In the genomic region with DNA sequence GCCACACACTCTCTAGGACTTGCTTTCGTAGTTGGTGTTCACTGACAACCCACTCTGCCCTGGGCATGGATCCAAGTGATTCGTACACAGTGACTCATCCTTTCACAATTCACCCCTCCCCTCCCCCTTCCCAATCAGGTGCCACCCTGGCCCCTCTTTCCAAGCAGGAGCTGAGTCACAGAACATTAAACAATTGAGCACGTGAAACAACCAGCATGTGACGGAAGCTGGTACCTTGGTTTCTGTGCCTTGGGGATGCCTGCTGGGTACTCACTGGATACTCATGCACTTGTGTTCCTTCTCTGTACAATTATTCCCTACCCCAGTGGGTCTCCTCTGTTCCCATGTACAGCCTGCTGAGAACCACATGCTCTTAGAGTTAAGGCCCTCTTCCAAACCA, we compare ENCODE assay signal across 10 mouse cellular contexts. TPM values are rescaled to one million over a fixed set of nuclear protein-coding genes. Genes with fewer than 3 reads are reported as not detected.
A peak's percentile ranks its signal among the peaks of the same experiment; 100 is the strongest.
DNase-seq lines count a peak whose midpoint lies in the region; ATAC-seq and TF ChIP-seq lines count a peak whose summit lies in the region.
"Had no signal": no experiment of that assay in that cellular context is flagged by ENCODE, and none has a peak within 500 bp of the region (broad histone marks: within the 10 kb centered on the region; RNA-seq: fewer than 3 reads in every experiment).

No protein-coding gene starts in this region.

- no peak for ATAC-seq in midbrain, postnatal 0 days (ENCODE audit: low FRiP score)
- ATAC-seq in midbrain, embryonic 16.5 days, result no peak

- DNase-seq in adrenal gland, adult (ENCODE audit: inconsistent age in 2 of 2, low spot score in 1 of 2), result peak; percentile 54 to 84
- DNase-seq in adrenal gland, postnatal 4 days (ENCODE audit: low spot score in 2 of 2), result no peak
- peak; percentile 29 for DNase-seq in midbrain, postnatal 0 days (ENCODE audit: low spot score)
- peak; percentile 87 for DNase-seq in layer of hippocampus, adult 9-11 months
- peak; percentile 26 for DNase-seq in urinary bladder, adult 2 months (ENCODE audit: low spot score)
- no peak for DNase-seq in heart, adult 8-10 months (ENCODE audit: low spot score)
- no peak for DNase-seq in gastrocnemius, postnatal 36 days

- TF ChIP-seq CTCF in midbrain, postnatal 0 days (IDR thresholded peaks at IDR 0.05), result no peak

- H3K4me1 ChIP-seq in midbrain, postnatal 0 days (ENCODE audit: insufficient read depth, low read length), result no peaks in the 10 kb centered on the region
- H3K4me1 ChIP-seq in midbrain, embryonic 16.5 days (ENCODE audit: control insufficient read depth, insufficient read depth, low read length), result peaks cover 2% of the 10 kb centered on the region; the same call in 1 of the 2 replicates
- H3K4me1 ChIP-seq: heart, embryonic 15.5 days had no signal

- H3K27me3 ChIP-seq in midbrain, postnatal 0 days (ENCODE audit: insufficient read depth, low read length), result no peaks in the 10 kb centered on the region
- no peaks in the 10 kb centered on the region for H3K27me3 ChIP-seq in midbrain, embryonic 16.5 days (ENCODE audit: control insufficient read depth, insufficient read depth, low read depth, low read length)
- H3K27me3 ChIP-seq: heart, embryonic 15.5 days had no signal

- no peak overlapping the region for H3K27ac ChIP-seq in midbrain, postnatal 0 days (ENCODE audit: low read depth, low read length)
- H3K27ac ChIP-seq in midbrain, embryonic 16.5 days (ENCODE audit: low read length), result no peak overlapping the region
- H3K27ac ChIP-seq: heart, embryonic 15.5 days; liver, embryonic 14.5 days had no signal

- intact Hi-C loops in gastrocnemius, postnatal 36 days (cut with DNase I), result no loop called here

- H3K4me3 ChIP-seq in midbrain, postnatal 0 days (ENCODE audit: low read depth, low read length), result no peak overlapping the region
- H3K4me3 ChIP-seq in midbrain, embryonic 16.5 days (ENCODE audit: low read depth, low read length), result no peak overlapping the region
- H3K4me3 ChIP-seq: heart, embryonic 15.5 days had no signal

- no peak overlapping the region for H3K9ac ChIP-seq in midbrain, postnatal 0 days (replicated peaks; ENCODE audit: low read length, poor library complexity, severe bottlenecking)
- no peak overlapping the region for H3K9ac ChIP-seq in midbrain, embryonic 16.5 days (ENCODE audit: low read depth, low read length)
- H3K9ac ChIP-seq: heart, embryonic 15.5 days; liver, embryonic 14.5 days had no signal

- no peaks in the 10 kb centered on the region for H3K9me3 ChIP-seq in midbrain, postnatal 0 days (ENCODE audit: low read length)
- no peaks in the 10 kb centered on the region for H3K9me3 ChIP-seq in midbrain, embryonic 16.5 days (replicated peaks; ENCODE audit: control insufficient read depth, low read length, poor library complexity, severe bottlenecking)
- H3K9me3 ChIP-seq: heart, embryonic 15.5 days had no signal

- WGBS in midbrain, postnatal 0 days, result 61% methylated on average over 4 of the region's 4 CpGs
- 61% methylated on average over 4 of the region's 4 CpGs for WGBS in midbrain, embryonic 16.5 days

- H3K4me2 ChIP-seq in midbrain, postnatal 0 days (ENCODE audit: low read depth, low read length, poor library complexity, severe bottlenecking), result no peak overlapping the region
- H3K4me2 ChIP-seq in midbrain, embryonic 16.5 days (ENCODE audit: low read length), result no peak overlapping the region
- H3K4me2 ChIP-seq: heart, embryonic 15.5 days had no signal

- no peaks in the 10 kb centered on the region for H3K36me3 ChIP-seq in midbrain, postnatal 0 days (ENCODE audit: insufficient read depth, low read length)
- no peaks in the 10 kb centered on the region for H3K36me3 ChIP-seq in midbrain, embryonic 16.5 days (ENCODE audit: control insufficient read depth, insufficient read depth, low read length)
- H3K36me3 ChIP-seq: heart, embryonic 15.5 days had no signal

RNA-seq across cellular contexts. Expression of a gene that starts 53.0 kb away (rescaled TPM):
- 10 to 100 TPM; 11.3 to 11.6 TPM for total RNA-seq in adrenal gland, postnatal 4 days (2021)
- 118 and 145 TPM in 2 replicates for total RNA-seq in midbrain, postnatal 0 days (2014; rRNA removed)
- polyA plus RNA-seq in midbrain, postnatal 0 days (2015; fragmentation: Nextera tagmentation; extraction: Ambion mirVana), result 33.0 and 33.8 TPM in 2 replicates
- 25.4 and 28.5 TPM in 2 replicates for polyA plus RNA-seq in midbrain, embryonic 16.5 days (2015; fragmentation: Nextera tagmentation; extraction: Ambion mirVana)
- polyA plus RNA-seq in urinary bladder, adult 2 months (2012; rRNA removed), result 7.8 and 10.4 TPM in 2 replicates
- 1 to 10 TPM; 4.7 to 6.3 (median 5.6) TPM for total RNA-seq in heart, adult 8-10 months (2022)
- total RNA-seq in gastrocnemius, postnatal 36 days (2021), result 1 to 10 TPM; 1.7 TPM

Comparison
In these comparisons a context has a peak if more than half of its experiments do, and no peak if none do; other contexts are left out.
1. DNase-seq: peak in adrenal gland, adult (2 of 2), midbrain, postnatal 0 days (single experiment), layer of hippocampus, adult 9-11 months (single experiment) and urinary bladder, adult 2 months (single experiment); none in adrenal gland, postnatal 4 days (0 of 2), heart, adult 8-10 months (single experiment) and gastrocnemius, postnatal 36 days (0 of 2).